Mouse (Mus musculus) CH12.LX (cell line): Measurements from ENCODE around the gene 1700016K19Rik. TPM values are rescaled to one million over a fixed set of nuclear protein-coding genes. Genes with fewer than 3 reads are reported as not detected.

ENCODE experiments used
- DNase-seq: peaks from one replicate; pipeline ENCODE4 v3.0.0-alpha.2; 2013; ENCODE audit errors: extremely low read depth
- H3K27ac ChIP-seq: 2 replicates; pipeline ENCODE4 v1.5.1; 2012; ENCODE audit warnings: low read depth, mild to moderate bottlenecking, control low read depth, moderate library complexity; ENCODE audit not compliant: insufficient read depth
- H3K27me3 ChIP-seq: replicated peaks from 2 replicates; pipeline ENCODE3; 2012; ENCODE audit warnings: inconsistent platforms
- H3K36me3 ChIP-seq, 2 experiments: replicated peaks in 1 of 2; 2 replicates each; pipeline versions ENCODE3 to v1.6.1; 2012; ENCODE audit warnings: inconsistent platforms in 1 of 2, low read length in 1 of 2, mild to moderate bottlenecking in 1 of 2, mixed read lengths in 1 of 2, moderate library complexity in 1 of 2; ENCODE audit not compliant: control insufficient read depth in 1 of 2, insufficient read depth in 1 of 2
- H3K4me1 ChIP-seq, 2 experiments: 2 replicates each; pipeline ENCODE4 v1.6.1; 2012; ENCODE audit warnings: inconsistent platforms in 1 of 2, moderate library complexity in 1 of 2; ENCODE audit not compliant: insufficient read depth in 2 of 2, control insufficient read depth in 1 of 2
- H3K4me2 ChIP-seq: 2 replicates; pipeline ENCODE4 v1.6.1; 2012; ENCODE audit warnings: low read depth, mild to moderate bottlenecking, control low read depth; ENCODE audit not compliant: poor library complexity, insufficient read depth, severe bottlenecking
- H3K4me3 ChIP-seq, 3 experiments: fragments of 150-350 bp in 1 of 3; sonication (generic) in 1 of 3; replicated peaks in 1 of 3; 2 replicates each; pipeline versions ENCODE3 to v1.5.1; 2011 to 2012; ENCODE audit warnings: low read depth in 2 of 3, low read length in 2 of 3, mild to moderate bottlenecking in 2 of 3, moderate library complexity in 2 of 3, control low read depth in 1 of 3, improper control_type of control experiment in 1 of 3, inconsistent platforms in 1 of 3, mixed read lengths in 1 of 3; ENCODE audit not compliant: poor library complexity in 1 of 3
- H3K79me2 ChIP-seq: replicated peaks from 2 replicates; pipeline ENCODE4 v1.6.1; 2012; ENCODE audit warnings: mild to moderate bottlenecking, moderate library complexity; ENCODE audit not compliant: control insufficient read depth, poor library complexity, insufficient read depth, severe bottlenecking; ENCODE audit errors: extremely low read depth
- H3K9ac ChIP-seq: 2 replicates; pipeline ENCODE4 v1.6.1; 2012; ENCODE audit warnings: low read depth, mild to moderate bottlenecking, control low read depth, moderate library complexity; ENCODE audit not compliant: insufficient read depth
- H3K9me3 ChIP-seq: replicated peaks from 2 replicates; pipeline ENCODE3; 2012; ENCODE audit warnings: low read length, inconsistent platforms, mixed read lengths
- BHLHE40 ChIP-seq: IDR thresholded peaks from 2 replicates; pipeline ENCODE4 v1.6.1; 2011; ENCODE audit warnings: mild to moderate bottlenecking, low read depth, low read length, improper control_type of control experiment
- CHD1 ChIP-seq: IDR thresholded peaks from 2 replicates; pipeline ENCODE4 v1.6.1; 2012; ENCODE audit warnings: low read depth, low read length, improper control_type of control experiment, inconsistent platforms
- CHD2 ChIP-seq: IDR thresholded peaks from 2 replicates; pipeline ENCODE4 v1.6.1; 2011; ENCODE audit warnings: low read length, improper control_type of control experiment
- CTCF ChIP-seq, 2 experiments: IDR thresholded peaks in 1 of 2; conservative IDR thresholded peaks in 1 of 2; 2 replicates each; pipeline ENCODE4 v1.5.1; 2011 to 2012; ENCODE audit warnings: low read depth in 2 of 2, low read length in 2 of 2, improper control_type of control experiment in 1 of 2, inconsistent platforms in 1 of 2, mild to moderate bottlenecking in 1 of 2, moderate library complexity in 1 of 2
- EP300 ChIP-seq: IDR thresholded peaks from 2 replicates; pipeline ENCODE4 v1.6.1; 2011; ENCODE audit warnings: low read length, improper control_type of control experiment
- IRF4 ChIP-seq: IDR thresholded peaks from 2 replicates; pipeline ENCODE4 v1.6.1; 2014; ENCODE audit warnings: low read depth, mild to moderate bottlenecking, inconsistent platforms, low read length, improper control_type of control experiment
- JUN ChIP-seq: IDR thresholded peaks from 2 replicates; pipeline ENCODE4 v1.6.1; 2011; ENCODE audit warnings: low read depth, mild to moderate bottlenecking, low read length, improper control_type of control experiment, moderate library complexity; ENCODE audit not compliant: insufficient read depth
- JUND ChIP-seq: conservative IDR thresholded peaks from 2 replicates; pipeline ENCODE4 v1.6.1; 2011; ENCODE audit warnings: low read depth, low read length, improper control_type of control experiment
- MAX ChIP-seq: IDR thresholded peaks from 2 replicates; pipeline ENCODE4 v1.6.1; 2011; ENCODE audit warnings: low read length, improper control_type of control experiment
- MEF2A ChIP-seq: IDR thresholded peaks from 2 replicates; pipeline ENCODE4 v1.6.1; 2014; ENCODE audit warnings: low read depth, mild to moderate bottlenecking, inconsistent platforms, low read length, improper control_type of control experiment, borderline replicate concordance
- MYC ChIP-seq: IDR thresholded peaks from 2 replicates; pipeline ENCODE4 v1.6.1; 2011; ENCODE audit warnings: low read depth, mild to moderate bottlenecking, improper control_type of control experiment, low read length
- NRF1 ChIP-seq: IDR thresholded peaks from 2 replicates; pipeline ENCODE4 v1.6.1; 2014; ENCODE audit warnings: low read depth, mild to moderate bottlenecking, inconsistent platforms, low read length, improper control_type of control experiment, moderate library complexity
- RAD21 ChIP-seq: IDR thresholded peaks from 2 replicates; pipeline ENCODE4 v1.6.1; 2011; ENCODE audit warnings: low read depth, mild to moderate bottlenecking, low read length, improper control_type of control experiment, moderate library complexity
- RCOR1 ChIP-seq: conservative IDR thresholded peaks from 2 replicates; pipeline ENCODE4 v1.6.1; 2012; ENCODE audit warnings: low read depth, mild to moderate bottlenecking, inconsistent platforms, low read length, improper control_type of control experiment
- TCF12 ChIP-seq: IDR thresholded peaks from 2 replicates; pipeline ENCODE4 v1.6.1; 2014; ENCODE audit warnings: low read depth, mild to moderate bottlenecking, inconsistent platforms, low read length, improper control_type of control experiment
- UBTF ChIP-seq: IDR thresholded peaks from 2 replicates; pipeline ENCODE4 v1.6.1; 2012; ENCODE audit warnings: low read depth, mild to moderate bottlenecking, inconsistent platforms, low read length, improper control_type of control experiment, moderate library complexity
- USF2 ChIP-seq: conservative IDR thresholded peaks from 2 replicates; pipeline ENCODE4 v1.6.1; 2011; ENCODE audit warnings: low read depth, low read length, improper control_type of control experiment
- ZC3H11A ChIP-seq: IDR thresholded peaks from 2 replicates; pipeline ENCODE4 v1.6.1; 2012; ENCODE audit warnings: low read depth, mild to moderate bottlenecking, inconsistent platforms, low read length, improper control_type of control experiment
- ZNF384 ChIP-seq: IDR thresholded peaks from 2 replicates; pipeline ENCODE4 v1.6.1; 2012; ENCODE audit warnings: low read depth, low read length, improper control_type of control experiment, inconsistent platforms
- dilution Hi-C: fragments of 300-500 bp; cut with MboI; formaldehyde crosslinking; loops from 2 replicates; pipeline ENCODE4 v1.14.3; 2020; ENCODE audit warnings: low sequenced_read_pairs; ENCODE audit not compliant: extremely low pct_unique_long_range_greater_than_20kb, extremely low pct_ligation_motif_present
- in situ Hi-C: fragments of 300-500 bp; cut with MboI; formaldehyde crosslinking; loops from 3 replicates; pipeline ENCODE4 v1.14.3; 2019; ENCODE audit warnings: low sequenced_read_pairs, low pct_ligation_motif_present, low pct_unique_long_range_greater_than_20kb, mixed read lengths
- polyA plus RNA-seq: library from polyadenylated mRNA; unstranded; fragments of >175 nt; gene quantifications from 2 replicates; pipeline ENCODE4 v1.2.1, GENCODE M21; 2012; ENCODE audit warnings: low read depth; ENCODE audit not compliant: insufficient read length
- total RNA-seq, 2 experiments: library from RNA; depleted of rRNA; stranded (reverse); fragments of 300-350 nt in 1 of 2; fragments of >200 nt in 1 of 2; gene quantifications; 2 replicates each; pipeline ENCODE4 v1.2.3; 2012 to 2014

The 1700016K19Rik gene
- total and polyA plus RNA-seq, 3 experiments: 0.76 TPM; not detected in 2

DNA sequence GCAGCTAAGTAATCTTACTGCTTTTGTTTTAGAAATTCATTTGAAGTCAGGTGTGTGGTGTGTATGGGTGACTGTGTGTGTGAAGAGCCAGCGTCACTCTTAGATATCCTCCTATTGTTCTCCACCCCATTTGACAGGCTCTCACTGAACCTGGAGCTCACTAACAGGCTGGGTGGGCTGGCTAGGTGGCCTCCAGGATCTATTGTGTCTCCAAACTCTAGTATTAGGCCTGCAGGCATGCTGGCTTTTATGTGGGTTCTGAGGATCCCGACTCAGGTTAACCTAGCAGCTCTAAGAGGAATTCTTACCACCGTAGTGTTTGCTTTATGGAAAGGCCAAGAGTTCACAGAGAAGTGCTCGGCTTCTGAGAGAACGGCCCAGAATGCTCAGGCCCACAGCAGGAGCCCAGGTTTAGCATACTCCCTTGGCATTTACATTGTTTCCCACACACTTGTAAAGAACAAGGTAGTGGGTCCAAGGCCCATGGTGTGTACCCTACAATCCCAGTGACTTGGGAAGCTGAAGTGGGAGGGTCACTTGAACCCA is 51.3 kb downstream of the 1700016K19Rik start:
- dilution Hi-C loops: no loop called here
- no peak for TF ChIP-seq CHD2
- no peak for TF ChIP-seq BHLHE40
- TF ChIP-seq ZNF384: no peak
- TF ChIP-seq USF2: no peak
- TF ChIP-seq CTCF (conservative IDR thresholded peaks at IDR 0.05 in 1 of 2, IDR thresholded peaks at IDR 0.05 in 1 of 2; ENCODE audit: low read depth in 2 of 2, low read length in 2 of 2): no peak
- TF ChIP-seq JUND: no peak
- TF ChIP-seq IRF4: no peak
- no peak for TF ChIP-seq NRF1
- TF ChIP-seq ZC3H11A: no peak
- TF ChIP-seq EP300: no peak
- no peak overlapping the region for H3K27ac ChIP-seq

DNA sequence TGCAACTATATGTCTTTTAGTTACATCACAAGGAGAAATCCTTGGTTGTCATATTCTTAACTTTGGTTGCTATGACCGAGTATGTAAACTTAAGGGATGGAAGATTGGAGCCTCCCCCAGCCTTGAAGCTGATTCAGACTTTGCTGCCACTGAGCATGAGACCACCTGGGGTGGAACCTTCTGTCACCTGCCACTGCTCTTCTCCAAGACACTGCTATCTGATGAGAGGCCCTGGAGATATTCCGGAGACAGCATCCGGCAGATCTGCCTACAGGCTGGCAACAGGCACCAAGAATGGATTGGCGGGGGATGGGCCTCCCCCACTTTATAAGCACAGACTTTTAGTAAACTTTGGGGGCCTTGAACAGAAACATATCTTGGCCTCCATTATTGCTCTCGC is 52.8 kb downstream of the 1700016K19Rik start:
- no peak for DNase-seq
- TF ChIP-seq MAX (no peak), RAD21 (no peak), CTCF (conservative IDR thresholded peaks at IDR 0.05 in 1 of 2, IDR thresholded peaks at IDR 0.05 in 1 of 2; ENCODE audit: low read depth in 2 of 2, low read length in 2 of 2) (no peak), MYC (no peak), IRF4 (no peak), RCOR1 (no peak), ZC3H11A (no peak), JUN (no peak), BHLHE40 (no peak), UBTF (no peak), MEF2A (no peak), TCF12 (no peak), CHD1 (no peak)
- TF ChIP-seq, all 38 proteins: peak for 0
- Histone ChIP-seq H3K9me3 (no peaks in the 10 kb centered on the region), H3K4me3 (no peak overlapping the region), H3K27ac (no peak overlapping the region), H3K9ac (no peak overlapping the region), H3K79me2 (no peaks in the 10 kb centered on the region), H3K27me3 (no peaks in the 10 kb centered on the region), H3K4me1 (no peaks in the 10 kb centered on the region), H3K4me2 (no peak overlapping the region), H3K36me3 (peaks cover 9 to 54% of the 10 kb centered on the region in 2 experiments)
- in situ Hi-C loops (no loop called here), dilution Hi-C loops (no loop called here)

More for the DNA sequence above, 51.3 kb downstream of the 1700016K19Rik start:
- Histone ChIP-seq H3K27me3 (no peaks in the 10 kb centered on the region), H3K36me3 (peaks cover 18 to 64% of the 10 kb centered on the region in 2 experiments), H3K9me3 (no peaks in the 10 kb centered on the region), H3K9ac (no peak overlapping the region), H3K4me3 (no peak overlapping the region), H3K4me2 (no peak overlapping the region), H3K4me1 (no peaks in the 10 kb centered on the region), H3K79me2 (no peaks in the 10 kb centered on the region)
- no peak for DNase-seq
- in situ Hi-C loops: no loop called here

Other genes with a start within 250 kb of the 1700016K19Rik start
- 0.04 TPM in 1 of 2 replicates, not detected in the other for gene Doc2b, start 203.9 kb upstream of the 1700016K19Rik start, total RNA-seq (2012; rRNA removed)
- not detected in 2 replicates for gene Doc2b, start 203.9 kb upstream of the 1700016K19Rik start, total RNA-seq (2014; rRNA removed)
- not detected in 2 replicates for gene Doc2b, start 203.9 kb upstream of the 1700016K19Rik start, polyA plus RNA-seq
- 0.21 and 0.34 TPM in 2 replicates for gene Rph3al, start 61.5 kb upstream of the 1700016K19Rik start, total RNA-seq (2012; rRNA removed)
- gene Rph3al, start 61.5 kb upstream of the 1700016K19Rik start, total RNA-seq (2014; rRNA removed): 0.16 TPM in 1 of 2 replicates, not detected in the other
- 0.39 and 0.55 TPM in 2 replicates for gene Rph3al, start 61.5 kb upstream of the 1700016K19Rik start, polyA plus RNA-seq
- gene Rflnb, start 27.9 kb downstream of the 1700016K19Rik start, total RNA-seq (2012; rRNA removed): 0.80 and 0.85 TPM in 2 replicates
- gene Rflnb, start 27.9 kb downstream of the 1700016K19Rik start, total RNA-seq (2014; rRNA removed): 0.19 and 0.26 TPM in 2 replicates
- 0.31 and 0.69 TPM in 2 replicates for gene Rflnb, start 27.9 kb downstream of the 1700016K19Rik start, polyA plus RNA-seq
- gene Vps53, start 179.7 kb downstream of the 1700016K19Rik start, total RNA-seq (2012; rRNA removed): 56.1 and 63.4 TPM in 2 replicates
- 55.1 and 62.2 TPM in 2 replicates for gene Vps53, start 179.7 kb downstream of the 1700016K19Rik start, total RNA-seq (2014; rRNA removed)
- gene Vps53, start 179.7 kb downstream of the 1700016K19Rik start, polyA plus RNA-seq: 68.8 and 70.7 TPM in 2 replicates
- gene Fam57a, start 179.8 kb downstream of the 1700016K19Rik start, total RNA-seq (2012; rRNA removed): 10.2 and 12.3 TPM in 2 replicates
- 5.8 and 7.0 TPM in 2 replicates for gene Fam57a, start 179.8 kb downstream of the 1700016K19Rik start, total RNA-seq (2014; rRNA removed)
- 3.4 and 3.9 TPM in 2 replicates for gene Fam57a, start 179.8 kb downstream of the 1700016K19Rik start, polyA plus RNA-seq
- gene Dbil5, start 217.7 kb downstream of the 1700016K19Rik start, total RNA-seq (2012; rRNA removed): 0.97 and 1.6 TPM in 2 replicates
- 1.3 and 1.4 TPM in 2 replicates for gene Dbil5, start 217.7 kb downstream of the 1700016K19Rik start, total RNA-seq (2014; rRNA removed)
- gene Dbil5, start 217.7 kb downstream of the 1700016K19Rik start, polyA plus RNA-seq: 1.5 TPM in 1 of 2 replicates, not detected in the other
- gene Gemin4, start 217.8 kb downstream of the 1700016K19Rik start, total RNA-seq (2012; rRNA removed): 41.3 and 57.2 TPM in 2 replicates
- gene Gemin4, start 217.8 kb downstream of the 1700016K19Rik start, total RNA-seq (2014; rRNA removed): 44.4 and 51.6 TPM in 2 replicates
- gene Gemin4, start 217.8 kb downstream of the 1700016K19Rik start, polyA plus RNA-seq: 34.2 and 46.5 TPM in 2 replicates
- gene Mrm3, start 243.8 kb downstream of the 1700016K19Rik start, total RNA-seq (2012; rRNA removed): 40.2 and 52.0 TPM in 2 replicates
- 35.1 and 40.6 TPM in 2 replicates for gene Mrm3, start 243.8 kb downstream of the 1700016K19Rik start, total RNA-seq (2014; rRNA removed)
- 41.2 and 41.6 TPM in 2 replicates for gene Mrm3, start 243.8 kb downstream of the 1700016K19Rik start, polyA plus RNA-seq
- 189 and 190 TPM in 2 replicates for gene Glod4, start 243.8 kb downstream of the 1700016K19Rik start, total RNA-seq (2012; rRNA removed)
- 161 and 186 TPM in 2 replicates for gene Glod4, start 243.8 kb downstream of the 1700016K19Rik start, total RNA-seq (2014; rRNA removed)
- 121 and 158 TPM in 2 replicates for gene Glod4, start 243.8 kb downstream of the 1700016K19Rik start, polyA plus RNA-seq